Mouse (Mus musculus) urinary bladder, postnatal 4 days (tissue): ENCODE results near the gene Gm20683.

Source experiments
- DNase-seq, 2 experiments: peaks; one replicate each; pipeline ENCODE4 v3.0.0; 2021 to 2022; ENCODE audit warnings: low spot score in 2 of 2

Gm20683 gene

GRCm38 (mm10) chr17:25842509-25842908 is 946 bp upstream of the Gm20683 start:
- DNase-seq, result no peak

GRCm38 (mm10) chr17:25840519-25840918 is 1.0 kb downstream of the Gm20683 start:
- DNase-seq, result no peak

DNA sequence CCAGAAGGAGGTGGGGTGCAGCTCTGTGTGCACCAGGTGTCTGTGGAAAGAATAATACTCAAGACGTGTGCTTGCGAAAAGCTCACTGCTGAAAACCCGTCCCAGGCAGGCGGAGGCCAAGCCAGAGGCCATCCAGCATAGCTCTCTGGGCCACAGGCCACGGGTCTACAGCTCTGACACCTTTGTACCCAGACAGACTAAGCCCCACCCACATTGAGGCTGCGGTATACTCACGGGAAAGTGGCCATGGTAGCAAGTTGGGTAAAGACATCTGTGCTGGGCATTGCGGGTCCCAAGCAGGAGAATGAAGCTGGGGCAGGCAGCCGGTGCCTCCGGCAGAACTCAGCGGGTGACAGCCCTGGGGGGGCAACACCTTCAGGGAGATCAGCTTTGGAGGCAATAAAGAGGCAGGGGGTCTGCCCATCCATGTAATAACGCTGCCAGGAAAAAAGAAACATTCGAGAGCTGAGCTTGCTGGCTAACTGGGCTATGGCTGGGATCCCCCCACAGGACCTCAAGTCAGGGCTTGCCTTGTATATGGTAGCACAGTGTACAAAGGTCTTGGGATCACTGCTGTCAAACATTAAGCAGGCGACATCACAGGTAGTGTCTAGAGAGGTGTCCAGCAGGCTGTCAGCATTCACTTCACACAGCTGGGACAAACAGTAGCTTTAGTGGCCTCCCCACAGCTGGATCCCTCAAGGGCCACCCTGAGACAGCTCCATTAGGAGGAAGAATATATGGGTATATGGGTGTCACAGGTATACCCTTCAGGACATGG is 1.9 kb downstream of the Gm20683 start:
- no peak for DNase-seq

GRCm38 (mm10) chr17:25838904-25839303 is 2.7 kb downstream of the Gm20683 start:
- no peak for DNase-seq

DNA sequence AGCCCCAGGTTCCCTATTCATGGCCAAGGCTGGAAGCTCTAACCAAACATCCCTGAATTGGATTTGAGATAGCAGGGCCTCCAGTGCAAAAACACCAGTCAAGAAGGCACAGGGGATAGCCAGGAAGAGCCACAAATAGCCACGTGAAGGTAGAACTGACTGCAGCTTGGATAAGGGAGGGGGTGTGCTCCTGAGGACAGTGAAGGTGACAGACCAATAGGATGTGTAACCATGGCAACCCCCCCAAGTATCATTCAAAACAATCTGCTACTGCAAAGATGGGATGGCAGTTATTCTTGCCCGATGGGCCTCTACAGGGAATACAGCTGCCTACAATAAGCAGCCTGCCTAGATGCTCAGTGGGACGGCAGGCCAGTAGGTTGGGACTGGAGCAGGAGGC is 4.0 kb downstream of the Gm20683 start:
- no peak for DNase-seq

DNA sequence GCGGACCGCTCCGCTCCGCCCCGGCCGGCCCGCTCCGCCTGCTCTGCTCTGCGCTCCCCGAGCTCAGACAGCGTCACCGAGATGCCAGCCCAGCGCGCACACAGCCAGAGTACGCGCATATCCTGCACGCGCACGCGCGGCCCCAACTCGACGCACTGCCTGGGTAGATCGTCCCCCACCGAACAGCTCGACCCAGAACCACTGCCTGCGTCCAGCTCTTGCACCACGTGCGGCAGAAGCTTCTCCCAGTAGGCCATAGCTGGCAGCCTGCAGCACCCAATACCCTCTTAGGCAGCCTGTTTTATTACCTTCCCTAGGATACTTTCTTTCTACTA is 4.5 kb downstream of the Gm20683 start, which contains the start of gene Rhbdl1:
Gene Rhbdl1, minus strand, starts transcription at position 220 of the 335 bp plus-strand sequence.
- DNase-seq, result peak in 1 of 2 experiments; percentile 65

DNA sequence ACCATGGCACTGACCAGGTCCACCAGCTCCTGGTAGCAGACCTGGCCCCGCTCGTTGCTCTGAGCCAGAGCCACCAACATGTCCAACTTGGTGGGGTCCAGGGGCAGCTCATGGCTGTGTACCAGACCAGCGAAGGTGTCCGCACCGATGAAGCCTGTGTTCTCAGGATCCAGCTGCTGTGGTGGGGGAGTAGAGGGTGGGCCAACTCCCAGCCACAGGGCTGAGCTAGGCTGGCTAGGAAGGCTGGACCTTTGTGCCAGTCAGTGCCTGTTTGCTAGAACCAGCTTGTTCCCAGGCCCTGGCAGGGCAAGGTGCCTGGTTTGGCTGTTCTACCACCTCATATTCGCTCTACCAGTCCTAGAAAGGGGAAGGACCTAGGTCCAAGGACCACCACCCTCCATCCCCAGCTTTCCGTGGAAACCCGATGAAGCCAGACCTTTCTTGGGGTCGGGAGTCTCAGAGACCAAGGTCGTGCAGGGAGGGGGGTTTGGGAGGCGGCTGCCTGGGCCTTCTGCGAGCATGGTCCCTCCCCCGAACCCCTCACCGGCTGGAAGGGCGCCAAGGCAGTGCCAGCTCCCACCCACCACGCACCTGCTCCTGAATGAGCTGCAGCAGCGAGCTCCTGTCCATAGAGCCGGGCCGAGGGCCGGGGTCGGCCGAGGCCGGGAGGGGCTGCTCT is 5.0 kb downstream of the Gm20683 start:
- DNase-seq, result no peak

DNA sequence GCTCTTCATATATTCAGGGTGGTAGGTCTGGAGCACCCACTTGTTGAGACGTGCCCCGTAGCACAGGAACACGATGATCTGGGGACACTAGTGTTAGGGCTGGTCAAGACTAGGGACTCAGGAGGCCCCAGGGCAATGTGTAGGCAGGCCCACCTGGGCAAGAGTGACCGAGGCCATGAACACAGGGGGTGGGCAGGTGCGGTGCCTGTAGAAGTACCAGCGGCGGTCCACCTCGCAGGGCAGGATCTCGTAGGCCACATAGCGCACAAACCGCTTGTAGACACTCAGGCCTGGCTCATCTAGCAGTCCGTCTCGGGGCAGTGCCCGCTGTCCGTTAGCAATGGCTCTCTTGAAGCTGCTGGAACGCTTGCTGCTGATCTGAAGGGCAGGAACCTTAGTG is 5.7 kb downstream of the Gm20683 start:
- DNase-seq, result no peak

- DNase-seq, result no peak
Observed at GRCm38 (mm10) chr17:25835301-25835700, 6.3 kb downstream of the Gm20683 start.

GRCm38 (mm10) chr17:25834595-25835222 is 6.9 kb downstream of the Gm20683 start:
- DNase-seq, result no peak

DNA sequence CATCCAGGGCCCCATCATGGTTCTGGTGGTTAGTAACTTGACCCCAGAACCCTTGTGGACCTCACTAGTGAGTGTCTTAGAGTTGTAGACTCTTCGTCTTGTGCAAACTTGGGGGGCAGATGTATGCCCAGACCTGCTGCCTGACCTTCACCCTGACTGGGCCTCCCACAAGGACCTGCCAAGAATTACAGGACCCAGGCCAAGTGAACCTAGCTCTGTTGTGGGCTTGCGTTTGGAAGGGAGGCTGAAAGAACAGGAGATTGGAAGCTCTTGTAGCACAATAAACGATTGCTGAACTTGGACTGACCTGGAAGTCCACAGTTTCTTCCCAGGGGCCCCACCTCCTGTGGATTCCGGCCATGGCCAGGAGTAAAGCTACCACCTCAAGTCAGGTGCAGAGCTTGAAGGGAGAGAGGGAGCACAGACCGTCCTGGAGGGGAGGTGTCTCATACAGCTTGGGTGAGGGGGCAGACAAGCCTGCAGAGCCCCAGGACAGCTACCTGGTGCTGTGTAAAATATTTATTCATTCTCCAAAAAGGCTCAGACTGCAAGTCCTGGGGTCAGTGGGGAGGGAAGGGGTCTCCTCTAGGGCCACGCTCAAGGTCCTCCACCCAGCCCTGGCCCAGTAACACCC is 7.5 kb downstream of the Gm20683 start:
- no peak for DNase-seq

GRCm38 (mm10) chr17:25833291-25833663 is 8.3 kb downstream of the Gm20683 start, which contains the start of gene Stub1:
Gene Stub1 (minus strand): TSS chr17:25833404.
- DNase-seq, result peak; percentile 90 to 94

DNA sequence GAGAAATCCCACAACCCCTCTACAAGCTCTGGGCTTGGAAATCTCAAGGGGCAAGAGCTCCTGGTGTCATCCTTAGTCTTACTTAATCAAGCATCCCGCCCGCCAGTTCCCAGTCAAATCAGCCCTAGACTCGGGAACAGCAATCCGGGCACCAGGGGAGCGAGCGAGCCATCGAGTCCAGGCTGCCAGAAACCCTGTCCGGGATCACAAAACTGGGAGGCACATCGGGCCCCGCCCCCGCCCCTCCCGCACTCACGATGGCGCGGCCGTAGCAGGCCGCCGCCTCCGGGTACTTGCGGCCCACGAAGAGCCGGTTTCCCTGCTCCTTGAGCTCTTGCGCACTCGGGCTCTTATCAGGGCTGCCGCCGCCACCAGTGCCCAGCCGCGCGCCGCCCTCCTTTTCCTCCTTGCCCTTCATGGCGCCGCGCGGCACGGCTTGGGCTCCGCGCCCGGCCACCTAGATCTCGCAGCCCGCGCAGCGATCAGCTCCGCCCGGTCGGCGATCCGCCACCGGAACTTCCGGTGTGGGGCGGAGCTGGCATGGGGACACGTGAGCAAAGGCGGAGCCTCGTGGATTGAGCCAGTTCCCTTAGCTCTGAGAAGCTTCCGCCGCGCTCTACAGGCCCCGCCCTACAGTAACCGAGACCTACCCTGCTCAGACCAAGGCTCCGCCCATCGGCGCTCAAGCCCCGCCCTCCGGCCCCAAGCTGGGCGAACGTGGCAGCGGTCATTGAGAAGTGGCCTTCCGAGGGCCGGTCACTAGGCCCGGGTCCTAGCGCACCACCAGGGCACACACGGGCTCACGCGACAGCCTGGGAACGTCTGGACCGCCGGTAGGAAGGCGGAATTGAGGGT is 8.9 kb downstream of the Gm20683 start:
- peak; percentile 99 for DNase-seq

GRCm38 (mm10) chr17:25831451-25832281 is 9.9 kb downstream of the Gm20683 start:
- no peak for DNase-seq

DNA sequence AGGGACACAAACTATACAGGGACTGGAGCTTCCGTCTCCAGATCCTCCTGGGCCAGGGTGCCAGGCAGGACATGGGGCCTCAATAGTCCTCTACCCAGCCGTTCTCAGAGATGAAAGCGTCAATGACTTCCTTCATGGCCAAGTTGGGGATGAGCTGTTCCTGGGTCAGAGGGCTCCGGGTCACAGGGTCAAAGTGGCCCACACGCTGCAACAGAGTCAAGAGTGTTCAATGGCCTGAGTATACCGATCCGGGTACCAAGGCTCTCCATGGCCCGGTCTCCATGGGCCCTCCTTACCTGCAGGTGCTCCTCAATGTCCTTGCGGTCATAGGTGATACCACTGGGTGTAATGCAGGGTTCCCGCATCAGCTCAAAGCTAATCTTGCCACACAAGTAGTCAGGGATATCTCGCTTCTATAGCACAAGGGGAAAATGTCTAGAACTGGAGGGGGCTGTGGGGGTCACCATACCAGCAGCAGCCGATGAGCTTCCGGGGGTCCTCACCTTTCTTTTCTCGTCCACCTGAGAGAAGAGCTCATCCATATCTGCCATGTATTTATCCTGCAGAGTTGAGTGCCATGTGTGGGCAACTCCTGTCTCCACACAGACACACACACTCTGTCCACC is 10.6 kb downstream of the Gm20683 start:
- DNase-seq, result no peak

GRCm38 (mm10) chr17:25830200-25830753 is 11.3 kb downstream of the Gm20683 start:
- no peak for DNase-seq

- no peak for DNase-seq
Observed at GRCm38 (mm10) chr17:25829558-25830017, 12.0 kb downstream of the Gm20683 start.

DNA sequence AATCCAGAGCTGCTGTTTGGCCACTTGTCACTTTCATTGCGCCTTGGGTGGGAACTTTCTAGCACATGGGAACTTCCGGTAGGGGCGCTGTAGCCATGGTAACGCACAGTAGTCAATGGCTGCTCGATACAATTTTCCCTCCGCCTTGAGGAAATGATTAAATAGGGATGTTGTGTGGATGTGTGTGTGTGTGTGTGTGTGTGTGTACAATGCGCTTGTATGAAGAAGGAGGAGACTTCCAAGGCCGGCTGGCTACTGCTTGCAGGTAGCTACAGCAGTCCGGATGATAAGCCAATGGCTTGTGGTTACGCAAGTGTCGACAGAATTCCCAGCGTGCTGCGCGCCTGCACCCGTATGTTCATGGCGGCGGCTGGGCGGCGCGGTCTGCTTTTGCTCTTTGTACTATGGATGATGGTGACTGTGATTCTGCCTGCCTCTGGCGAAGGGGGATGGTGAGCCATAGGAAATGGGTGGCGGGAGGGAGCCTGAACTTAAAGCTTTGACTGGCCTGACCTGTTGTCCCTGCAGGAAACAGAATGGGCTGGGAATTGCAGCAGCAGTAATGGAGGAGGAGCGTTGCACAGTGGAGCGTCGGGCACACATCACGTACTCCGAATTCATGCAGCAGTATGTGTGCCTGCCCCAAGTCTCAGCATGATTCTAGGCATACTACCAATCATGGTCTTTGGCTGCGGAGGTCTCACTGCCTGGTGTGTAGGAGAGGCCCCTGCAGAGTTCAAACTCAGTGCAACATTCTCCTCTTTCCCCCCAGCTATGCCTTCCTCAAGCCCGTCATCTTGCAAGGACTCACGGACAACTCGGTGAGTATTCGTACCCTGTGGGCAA is 12.6 kb downstream of the Gm20683 start, which contains the start of gene Jmjd8:
Gene Jmjd8, plus strand, starts transcription at position 156 of the 846 bp plus-strand sequence.
- DNase-seq, result peak; percentile 62 to 77

GRCm38 (mm10) chr17:25828223-25828594 is 13.4 kb downstream of the Gm20683 start:
- DNase-seq, result no peak
